Mouse (Mus musculus) kidney, postnatal 36 days (tissue): ENCODE results near the gene Plekhs1.
"Not testable (repeated sequence)": the region's sequence is repeated elsewhere in the genome, so short reads cannot be mapped to it uniquely, and the experiment has no call there.

Experiments used
- DNase-seq, 2 experiments: peaks; one replicate each; pipeline ENCODE4 v3.0.0; 2021 to 2022; ENCODE audit warnings: mixed read lengths in 2 of 2

Gene Plekhs1

GRCm38 (mm10) chr19:56530529-56530928 lies 69.1 kb downstream of the Plekhs1 start:
- not testable (repeated sequence) for DNase-seq

- DNase-seq: no peak
Measured at GRCm38 (mm10) chr19:56531251-56531650, 69.8 kb downstream of the Plekhs1 start.

- DNase-seq: no peak
Measured at GRCm38 (mm10) chr19:56533291-56534071, 72.0 kb downstream of the Plekhs1 start.

- DNase-seq: no peak
Measured at GRCm38 (mm10) chr19:56534337-56534736, 72.9 kb downstream of the Plekhs1 start.

GRCm38 (mm10) chr19:56535064-56535463 lies 73.6 kb downstream of the Plekhs1 start:
- no peak for DNase-seq

GRCm38 (mm10) chr19:56535765-56536164 lies 74.3 kb downstream of the Plekhs1 start:
- no peak for DNase-seq
